Mouse (Mus musculus): ENCODE results near the gene Smg5. TPM values are rescaled to one million over a fixed set of nuclear protein-coding genes. Genes with fewer than 3 reads are reported as not detected.
A peak's percentile ranks its signal among the peaks of the same experiment; 100 is the strongest.

Smg5 gene
- polyA plus RNA-seq, 1 experiment, result 103 TPM

GRCm38 (mm10) chr3:88335436-88336053, 515 bp upstream of the Smg5 start:
- DNase-seq, result no peak
- Histone ChIP-seq H3K27ac (ENCODE audit: insufficient read depth, low read length) (peak overlapping the region; percentile 71), H3K4me1 (ENCODE audit: control insufficient read depth, insufficient read depth, low read length) (peaks cover 6% of the 10 kb centered on the region), H3K4me3 (replicated peaks; ENCODE audit: insufficient read depth, low read depth, low read length) (peak overlapping the region; percentile 84), H3K27me3 (ENCODE audit: control insufficient read depth, insufficient read depth, low read length) (no peaks in the 10 kb centered on the region)
- under 1% methylated on average over 27 of the region's 27 CpGs for WGBS
- no peak for TF ChIP-seq POLR2A (IDR thresholded peaks at IDR 0.05; ENCODE audit: borderline replicate concordance, insufficient read depth, low read length)
- no peak for TF ChIP-seq CTCF (IDR thresholded peaks at IDR 0.05; ENCODE audit: borderline replicate concordance, insufficient read depth, low read depth, low read length)

- TF ChIP-seq CTCF (IDR thresholded peaks at IDR 0.05; ENCODE audit: borderline replicate concordance, insufficient read depth, low read depth, low read length) (no peak), POLR2A (IDR thresholded peaks at IDR 0.05; ENCODE audit: borderline replicate concordance, insufficient read depth, low read length) (no peak)
- WGBS, result 51% methylated on average over 11 of the region's 11 CpGs
- peaks cover 6% of the 10 kb centered on the region for H3K4me1 ChIP-seq (ENCODE audit: control insufficient read depth, insufficient read depth, low read length)
- H3K4me3 ChIP-seq (replicated peaks; ENCODE audit: insufficient read depth, low read depth, low read length), result peak overlapping the region; percentile 24
- H3K27me3 ChIP-seq (ENCODE audit: control insufficient read depth, insufficient read depth, low read length), result no peaks in the 10 kb centered on the region
- no peak for DNase-seq
- no peak overlapping the region for H3K27ac ChIP-seq (ENCODE audit: insufficient read depth, low read length)
These were observed 1.4 kb downstream of the Smg5 start for GRCm38 (mm10) chr3:88337367-88338020.

GRCm38 (mm10) chr3:88338316-88338715, 2.3 kb downstream of the Smg5 start:
- no peaks in the 10 kb centered on the region for H3K27me3 ChIP-seq (ENCODE audit: control insufficient read depth, insufficient read depth, low read length)
- no peak overlapping the region for H3K4me3 ChIP-seq (replicated peaks; ENCODE audit: insufficient read depth, low read depth, low read length)
- H3K27ac ChIP-seq (ENCODE audit: insufficient read depth, low read length), result no peak overlapping the region
- WGBS, result 93% methylated on average over 7 of the region's 7 CpGs
- no peak for TF ChIP-seq POLR2A (IDR thresholded peaks at IDR 0.05; ENCODE audit: borderline replicate concordance, insufficient read depth, low read length)
- TF ChIP-seq CTCF (IDR thresholded peaks at IDR 0.05; ENCODE audit: borderline replicate concordance, insufficient read depth, low read depth, low read length), result no peak
- peaks cover 6% of the 10 kb centered on the region for H3K4me1 ChIP-seq (ENCODE audit: control insufficient read depth, insufficient read depth, low read length)
- DNase-seq, result no peak

- H3K27ac ChIP-seq (ENCODE audit: insufficient read depth, low read length), result no peak overlapping the region
- peaks cover 6% of the 10 kb centered on the region for H3K4me1 ChIP-seq (ENCODE audit: control insufficient read depth, insufficient read depth, low read length)
- no peak for DNase-seq
- H3K4me3 ChIP-seq (replicated peaks; ENCODE audit: insufficient read depth, low read depth, low read length), result no peak overlapping the region
- TF ChIP-seq POLR2A (IDR thresholded peaks at IDR 0.05; ENCODE audit: borderline replicate concordance, insufficient read depth, low read length) (no peak), CTCF (IDR thresholded peaks at IDR 0.05; ENCODE audit: borderline replicate concordance, insufficient read depth, low read depth, low read length) (no peak)
- 51% methylated on average over 3 of the region's 3 CpGs for WGBS
- no peaks in the 10 kb centered on the region for H3K27me3 ChIP-seq (ENCODE audit: control insufficient read depth, insufficient read depth, low read length)
These were observed 2.9 kb downstream of the Smg5 start for GRCm38 (mm10) chr3:88339006-88339405.

GRCm38 (mm10) chr3:88350732-88351131, 14.7 kb downstream of the Smg5 start:
- no peak for DNase-seq
- H3K27me3 ChIP-seq (ENCODE audit: control insufficient read depth, insufficient read depth, low read length), result no peaks in the 10 kb centered on the region
- no peak overlapping the region for H3K4me3 ChIP-seq (replicated peaks; ENCODE audit: insufficient read depth, low read depth, low read length)
- peaks cover 25% of the 10 kb centered on the region for H3K4me1 ChIP-seq (ENCODE audit: control insufficient read depth, insufficient read depth, low read length)
- no peak overlapping the region for H3K27ac ChIP-seq (ENCODE audit: insufficient read depth, low read length)
- 90% methylated on average over 13 of the region's 13 CpGs for WGBS
- TF ChIP-seq CTCF (IDR thresholded peaks at IDR 0.05; ENCODE audit: borderline replicate concordance, insufficient read depth, low read depth, low read length), result no peak
- no peak for TF ChIP-seq POLR2A (IDR thresholded peaks at IDR 0.05; ENCODE audit: borderline replicate concordance, insufficient read depth, low read length)

GRCm38 (mm10) chr3:88352907-88353306, 16.8 kb downstream of the Smg5 start:
- peaks cover 25% of the 10 kb centered on the region for H3K4me1 ChIP-seq (ENCODE audit: control insufficient read depth, insufficient read depth, low read length)
- no peaks in the 10 kb centered on the region for H3K27me3 ChIP-seq (ENCODE audit: control insufficient read depth, insufficient read depth, low read length)
- peak overlapping the region; percentile 26; the same call in 1 of the 2 replicates for H3K27ac ChIP-seq (ENCODE audit: insufficient read depth, low read length)
- WGBS, result 23% methylated on average over 9 of the region's 9 CpGs
- no peak overlapping the region for H3K4me3 ChIP-seq (replicated peaks; ENCODE audit: insufficient read depth, low read depth, low read length)
- TF ChIP-seq CTCF (IDR thresholded peaks at IDR 0.05; ENCODE audit: borderline replicate concordance, insufficient read depth, low read depth, low read length) (no peak), POLR2A (IDR thresholded peaks at IDR 0.05; ENCODE audit: borderline replicate concordance, insufficient read depth, low read length) (no peak)
- DNase-seq, result peak; percentile 75 to 82

GRCm38 (mm10) chr3:88354396-88355165, 18.5 kb downstream of the Smg5 start:
- Histone ChIP-seq H3K27ac (ENCODE audit: insufficient read depth, low read length) (peak overlapping the region; percentile 47; the same call in 1 of the 2 replicates), H3K27me3 (ENCODE audit: control insufficient read depth, insufficient read depth, low read length) (no peaks in the 10 kb centered on the region), H3K4me3 (replicated peaks; ENCODE audit: insufficient read depth, low read depth, low read length) (no peak overlapping the region), H3K4me1 (ENCODE audit: control insufficient read depth, insufficient read depth, low read length) (peaks cover 25% of the 10 kb centered on the region)
- peak; percentile 54 to 70 for DNase-seq
- TF ChIP-seq CTCF (IDR thresholded peaks at IDR 0.05; ENCODE audit: borderline replicate concordance, insufficient read depth, low read depth, low read length) (peak; percentile 37; the same call in 1 of the 2 replicates), POLR2A (IDR thresholded peaks at IDR 0.05; ENCODE audit: borderline replicate concordance, insufficient read depth, low read length) (no peak)
- 82% methylated on average over 8 of the region's 8 CpGs for WGBS

Measured in cerebellum, adult 2 months (tissue).